Mouse (Mus musculus) left cerebral cortex, adult 6 months (tissue): ENCODE measurements around the gene Zfp658. TPM values are rescaled to one million over a fixed set of nuclear protein-coding genes. Genes with fewer than 3 reads are reported as not detected.

ENCODE experiments used
- long read RNA-seq, 2 experiments: library from polyadenylated mRNA; unstranded; transcript quantifications; one replicate each; pipeline ENCODE4 v2.0.0; 2019 to 2020
- polyA plus RNA-seq: library from polyadenylated mRNA; unstranded; fragments of <200 nt; fragmentation: Nextera tagmentation; gene quantifications from 2 replicates; pipeline ENCODE4 v1.2.3, GENCODE M21; 2021

Gene Zfp658
- polyA plus RNA-seq, result 1.2 and 1.6 TPM in 2 replicates
- long read RNA-seq, experiment 1, transcript Zfp658-202 (5 exons, 3,495 nt), result major isoform, 9 of 11 reads
- long read RNA-seq, experiment 1, partial matches to known transcripts, result 0 of 11 reads
- long read RNA-seq, experiment 1, other reads (novel, unspliced or antisense), result 2 of 11 reads
- long read RNA-seq, experiment 2, partial matches to known transcripts, result 0 of 5 reads
- long read RNA-seq, experiment 2, other reads (novel, unspliced or antisense), result 4 of 5 reads

DNA sequence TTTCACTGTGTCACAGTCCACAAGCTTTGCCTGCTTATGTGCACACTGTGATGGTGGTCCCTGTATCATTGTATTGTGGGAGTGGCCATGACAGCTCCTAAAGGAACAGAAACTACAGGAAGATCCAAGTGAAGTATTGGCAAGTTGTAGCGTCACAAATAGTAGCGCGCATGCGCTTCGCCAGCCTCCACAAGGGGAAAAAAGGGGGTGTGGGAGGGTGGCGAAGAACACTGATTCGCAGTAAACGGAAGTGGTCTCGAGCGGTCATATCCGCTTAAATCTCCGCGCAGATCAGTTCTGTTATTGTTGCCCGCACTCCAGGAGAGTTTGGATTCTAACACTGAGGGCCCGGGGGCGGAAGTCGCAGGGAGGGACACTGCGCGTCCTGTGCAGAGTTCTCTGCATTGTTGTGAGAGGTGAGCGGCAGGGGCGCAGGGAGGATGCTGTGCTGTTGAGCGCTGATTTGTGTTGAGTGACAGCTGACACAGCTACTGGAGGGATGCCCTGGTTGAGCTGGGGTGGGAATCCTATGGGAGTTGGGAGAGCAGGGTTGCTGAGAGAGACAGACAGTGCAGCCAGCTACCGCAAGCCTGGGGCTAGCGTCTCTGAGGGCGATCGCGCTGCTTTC is at the start of gene Zfp658:
TSS of gene Zfp658 (plus strand) at position 251 of the 628 bp plus-strand sequence.

DNA sequence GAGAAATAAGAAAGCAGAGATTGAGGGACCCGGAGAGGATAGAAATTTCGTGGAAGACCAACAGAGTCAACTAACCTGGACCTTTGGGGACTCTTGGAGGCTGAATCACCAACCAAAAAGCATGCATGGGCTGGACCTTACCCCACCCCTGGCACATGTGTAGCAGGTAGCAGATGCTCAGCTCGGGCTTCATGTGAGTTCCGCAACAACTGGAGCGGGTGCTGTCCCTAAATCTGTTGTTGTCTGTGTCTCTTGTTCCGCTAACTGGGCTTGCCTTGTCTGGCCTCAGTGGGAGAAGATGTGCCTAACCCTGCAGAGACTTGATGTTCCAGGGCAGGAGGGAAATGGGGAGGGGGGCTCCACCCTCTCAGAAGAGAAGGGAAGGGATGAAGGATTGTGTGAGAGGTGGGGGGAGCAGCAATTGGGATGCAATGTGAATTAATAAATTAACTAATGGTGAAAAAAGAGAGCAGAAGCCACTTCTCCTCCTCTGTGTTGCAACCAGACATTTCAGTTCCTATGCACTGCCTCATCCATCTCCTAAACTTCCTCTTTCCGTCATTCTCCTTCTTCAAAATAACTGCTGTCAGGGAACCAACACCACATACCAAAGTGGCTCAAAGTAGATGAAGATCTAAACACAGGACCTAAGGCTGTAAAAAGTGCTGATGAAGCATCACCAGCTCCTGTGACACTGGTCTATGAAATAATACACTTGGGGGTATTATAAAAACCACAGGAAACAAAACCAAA is 17.7 kb upstream of the Zfp658 start, which contains the start of gene Cd33:
TSS of gene Cd33 (minus strand) at position 204 of the 753 bp plus-strand sequence.

DNA sequence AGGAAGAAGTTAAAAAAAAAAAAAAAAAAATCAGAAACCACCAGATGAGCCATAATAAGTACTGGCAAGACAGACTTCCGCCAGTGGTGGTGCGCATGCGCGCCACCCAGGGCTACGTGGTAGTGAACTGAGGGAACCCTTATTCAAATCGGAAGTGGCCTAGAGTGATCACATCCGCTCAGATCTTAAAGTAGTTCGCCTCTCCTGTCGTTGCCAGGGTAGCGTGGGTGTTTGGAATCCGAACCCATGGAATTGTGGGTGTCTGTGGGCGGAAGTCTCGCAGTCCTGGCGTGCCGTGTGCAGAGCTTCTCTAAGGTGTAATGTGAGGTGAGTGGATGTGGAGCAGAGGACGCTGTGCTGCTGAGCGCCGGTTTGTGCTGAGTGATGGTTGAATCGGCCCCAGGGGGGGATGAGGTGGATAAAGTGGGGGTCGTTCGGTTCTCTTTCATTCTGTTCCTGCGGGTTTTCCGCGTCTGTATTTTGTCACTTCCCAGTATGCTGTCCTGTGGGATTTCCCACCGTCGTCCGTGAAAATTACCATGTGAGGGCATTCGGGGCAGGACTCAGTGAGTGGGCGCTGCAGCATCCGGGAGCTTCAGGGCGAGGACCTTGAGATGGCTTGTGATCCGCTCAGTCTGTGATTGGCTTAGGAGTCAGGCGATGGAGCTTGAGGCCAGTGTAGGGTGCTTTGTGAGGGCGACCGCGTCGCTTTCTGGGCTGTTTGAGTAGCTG is 17.6 kb downstream of the Zfp658 start, which contains the start of gene Zfp719:
TSS of gene Zfp719 (plus strand) at position 171 of the 732 bp plus-strand sequence.

DNA sequence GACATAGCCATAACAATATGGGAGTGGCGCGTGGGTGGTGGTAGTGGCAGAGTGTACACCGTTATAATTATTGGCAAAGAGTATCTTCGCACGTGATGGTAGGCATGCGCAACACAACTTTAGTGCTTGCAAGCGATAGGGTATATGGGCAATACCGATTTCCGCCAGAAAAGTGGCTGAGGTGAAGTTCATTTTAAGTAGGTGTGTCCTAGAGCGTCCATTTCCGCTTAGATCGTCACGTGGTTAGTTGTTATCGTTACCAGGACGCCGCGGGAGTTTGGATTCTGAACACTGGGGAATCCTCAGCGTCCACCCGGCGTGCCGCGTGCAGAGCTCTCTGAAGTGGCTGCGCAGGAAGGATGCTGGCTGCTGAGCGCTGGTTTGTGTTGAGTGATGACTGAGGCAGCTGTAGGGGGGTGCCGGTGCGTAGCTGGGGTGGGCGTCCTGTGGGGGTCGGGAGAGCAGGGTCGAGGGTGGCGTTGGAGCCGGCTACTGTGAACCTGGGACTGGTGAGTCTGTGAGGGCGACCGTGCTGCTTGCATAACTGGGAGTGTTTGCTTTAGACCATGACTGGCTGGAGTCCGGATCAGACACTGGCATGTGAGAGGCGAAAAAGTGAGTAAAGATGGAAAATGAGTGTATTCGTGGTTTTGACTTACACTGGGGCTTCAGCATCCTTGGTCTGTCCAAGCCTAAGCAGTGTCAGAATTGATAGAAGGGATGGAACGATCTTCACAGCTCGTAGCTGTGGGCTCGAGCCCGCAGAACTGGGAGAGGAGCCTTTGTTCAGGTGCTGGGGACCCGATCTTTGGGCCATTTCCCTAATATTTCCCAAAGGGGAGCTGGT is 45.1 kb downstream of the Zfp658 start, which contains the start of gene Zfp819:
TSS of gene Zfp819 (plus strand) at position 274 of the 847 bp plus-strand sequence.

Other genes with a start within 250 kb of the Zfp658 start
- 4.8 and 6.4 TPM in 2 replicates for gene Zfp715, start 249.0 kb upstream of the Zfp658 start, polyA plus RNA-seq
- gene Siglecf, start 210.9 kb upstream of the Zfp658 start, polyA plus RNA-seq, result 0.36 and 0.43 TPM in 2 replicates
- gene Siglecg, start 154.1 kb upstream of the Zfp658 start, polyA plus RNA-seq, result not detected in 2 replicates
- not detected in 2 replicates for gene Lim2, start 134.6 kb upstream of the Zfp658 start, polyA plus RNA-seq
- 0.43 and 0.44 TPM in 2 replicates for gene Nkg7, start 125.2 kb upstream of the Zfp658 start, polyA plus RNA-seq
- gene Cldnd2, start 121.5 kb upstream of the Zfp658 start, polyA plus RNA-seq, result not detected in 2 replicates
- 180 and 198 TPM in 2 replicates for gene Etfb, start 118.2 kb upstream of the Zfp658 start, polyA plus RNA-seq
- 0.69 TPM in 1 of 2 replicates, not detected in the other for gene Gm45233, start 118.1 kb upstream of the Zfp658 start, polyA plus RNA-seq
- 1.1 and 2.6 TPM in 2 replicates for gene Vsig10l, start 99.1 kb upstream of the Zfp658 start, polyA plus RNA-seq
- 1.9 and 3.0 TPM in 2 replicates for gene Iglon5, start 72.2 kb upstream of the Zfp658 start, polyA plus RNA-seq
- gene 4931406B18Rik, start 56.3 kb upstream of the Zfp658 start, polyA plus RNA-seq, result not detected in 2 replicates
- 4.9 and 5.2 TPM in 2 replicates for gene Cd33, start 17.8 kb upstream of the Zfp658 start, polyA plus RNA-seq
- 5.4 and 5.5 TPM in 2 replicates for gene Zfp719, start 17.4 kb downstream of the Zfp658 start, polyA plus RNA-seq
- not detected in 2 replicates for gene Zfp819, start 44.9 kb downstream of the Zfp658 start, polyA plus RNA-seq
- gene Ceacam18, start 72.5 kb downstream of the Zfp658 start, polyA plus RNA-seq, result not detected in 2 replicates
- 0.54 and 0.59 TPM in 2 replicates for gene Siglece, start 97.9 kb downstream of the Zfp658 start, polyA plus RNA-seq
- 5.3 and 6.3 TPM in 2 replicates for gene Ctu1, start 109.8 kb downstream of the Zfp658 start, polyA plus RNA-seq
- not detected in 2 replicates for gene Klk14, start 128.2 kb downstream of the Zfp658 start, polyA plus RNA-seq
- not detected in 2 replicates for gene Klk13, start 150.3 kb downstream of the Zfp658 start, polyA plus RNA-seq
- gene Klk12, start 206.6 kb downstream of the Zfp658 start, polyA plus RNA-seq, result not detected in 2 replicates
- gene Klk11, start 212.3 kb downstream of the Zfp658 start, polyA plus RNA-seq, result not detected in 2 replicates
- 0.15 and 0.34 TPM in 2 replicates for gene Klk10, start 218.8 kb downstream of the Zfp658 start, polyA plus RNA-seq
- not detected in 2 replicates for gene Klk9, start 229.6 kb downstream of the Zfp658 start, polyA plus RNA-seq
- 9.7 and 10.3 TPM in 2 replicates for gene Klk8, start 235.3 kb downstream of the Zfp658 start, polyA plus RNA-seq
- gene Klk7, start 249.0 kb downstream of the Zfp658 start, polyA plus RNA-seq, result not detected in 2 replicates